Mouse (Mus musculus): Measurements from ENCODE around the gene Slc39a10. TPM values are rescaled to one million over a fixed set of nuclear protein-coding genes. Genes with fewer than 3 reads are reported as not detected.

Slc39a10 gene
- 49.4 TPM for polyA plus RNA-seq (2021)

- DNase-seq (ENCODE audit: low read depth, low spot score) (no peak), ATAC-seq (no peak)
- ChIA-PET CTCF (no interaction called here), POLR2A (no interaction called here)
- no peaks in the 10 kb centered on the region for H3K27me3 ChIP-seq
- in situ Hi-C loops (cut with MboI; ENCODE audit: low pct_unique_long_range_greater_than_20kb): no loop called here
- TF ChIP-seq CTCF (IDR thresholded peaks at IDR 0.05): no peak
These were observed at the start of gene Slc39a10 for GRCm38 (mm10) chr1:46892752-46893151. Gene Slc39a10, minus strand, starts transcription at chr1:46892852.

- no peak for DNase-seq (ENCODE audit: low read depth, low spot score)
- ATAC-seq: no peak
- POLR2A ChIA-PET: no interaction called here
- H3K27me3 ChIP-seq: no peaks in the 10 kb centered on the region
- TF ChIP-seq CTCF (IDR thresholded peaks at IDR 0.05): peak; percentile 60
- in situ Hi-C loops (cut with MboI; ENCODE audit: low pct_unique_long_range_greater_than_20kb): no loop called here
- CTCF ChIA-PET: interaction anchor here (1.2 kb wide), 2 partner anchors 10 to 31 kb away, joined by 3 to 4 read pairs; no protein-coding TSS in a partner anchor
These were observed 46.6 kb upstream of the Slc39a10 start for GRCm38 (mm10) chr1:46939295-46939694.

GRCm38 (mm10) chr1:46937641-46938040, 45.0 kb upstream of the Slc39a10 start:
- DNase-seq (ENCODE audit: low read depth, low spot score): no peak
- ChIA-PET POLR2A (interaction anchor here (0.8 kb wide), 1 partner anchor 29 kb away, joined by 5 read pairs; no protein-coding TSS in a partner anchor), CTCF (interaction anchor here (1.7 to 1.9 kb wide), 2 partner anchors 13 to 87 kb away, joined by 5 read pairs; no protein-coding TSS in a partner anchor)
- ATAC-seq: no peak
- TF ChIP-seq CTCF (IDR thresholded peaks at IDR 0.05): no peak
- in situ Hi-C loops (cut with MboI; ENCODE audit: low pct_unique_long_range_greater_than_20kb): no loop called here
- H3K27me3 ChIP-seq: no peaks in the 10 kb centered on the region

- in situ Hi-C loops (cut with MboI; ENCODE audit: low pct_unique_long_range_greater_than_20kb): no loop called here
- CTCF ChIA-PET: interaction anchor here (1.0 to 2.0 kb wide), 3 partner anchors 8 to 43 kb away, joined by 3 to 6 read pairs (median 3); no protein-coding TSS in a partner anchor
These were observed 34.5 kb upstream of the Slc39a10 start for GRCm38 (mm10) chr1:46927104-46927503.

GRCm38 (mm10) chr1:46926239-46926638, 33.6 kb upstream of the Slc39a10 start:
- ChIA-PET CTCF (interaction anchor here (2.0 kb wide), 1 partner anchor 26 kb away, joined by 6 read pairs; no protein-coding TSS in a partner anchor), POLR2A (no interaction called here)
- DNase-seq (ENCODE audit: low read depth, low spot score): no peak
- ATAC-seq: no peak
- in situ Hi-C loops (cut with MboI; ENCODE audit: low pct_unique_long_range_greater_than_20kb): no loop called here
- no peak for TF ChIP-seq CTCF (IDR thresholded peaks at IDR 0.05)
- no peaks in the 10 kb centered on the region for H3K27me3 ChIP-seq

More at GRCm38 (mm10) chr1:46927104-46927503, 34.5 kb upstream of the Slc39a10 start:
- POLR2A ChIA-PET: no interaction called here
- H3K27me3 ChIP-seq: no peaks in the 10 kb centered on the region
- TF ChIP-seq CTCF (IDR thresholded peaks at IDR 0.05): no peak
- no peak for ATAC-seq
- no peak for DNase-seq (ENCODE audit: low read depth, low spot score)

- ChIA-PET CTCF (interaction anchor here (1.0 to 1.2 kb wide), 2 partner anchors 12 to 75 kb away, joined by 3 to 5 read pairs; no protein-coding TSS in a partner anchor), POLR2A (no interaction called here)
- in situ Hi-C loops (cut with MboI; ENCODE audit: low pct_unique_long_range_greater_than_20kb): loop anchor here (5.0 to 25.0 kb wide), 2 partner anchors 78 to 338 kb away; no protein-coding TSS in a partner anchor
- no peak for ATAC-seq
- no peak for TF ChIP-seq CTCF (IDR thresholded peaks at IDR 0.05)
- DNase-seq (ENCODE audit: low read depth, low spot score): no peak
- peaks cover 3% of the 10 kb centered on the region for H3K27me3 ChIP-seq
These were observed 32.3 kb upstream of the Slc39a10 start for GRCm38 (mm10) chr1:46924992-46925391.

- CTCF ChIA-PET: no interaction called here
- DNase-seq (ENCODE audit: low read depth, low spot score): no peak
- in situ Hi-C loops (cut with MboI; ENCODE audit: low pct_unique_long_range_greater_than_20kb): loop anchor here (5.0 to 25.0 kb wide), 2 partner anchors 76 to 336 kb away; no protein-coding TSS in a partner anchor
- ATAC-seq: no peak
- peaks cover 3% of the 10 kb centered on the region for H3K27me3 ChIP-seq
- TF ChIP-seq CTCF (IDR thresholded peaks at IDR 0.05): no peak
- POLR2A ChIA-PET: no interaction called here
These were observed 30.3 kb upstream of the Slc39a10 start for GRCm38 (mm10) chr1:46922904-46923303.

GRCm38 (mm10) chr1:46921630-46922029, 29.0 kb upstream of the Slc39a10 start:
- TF ChIP-seq CTCF (IDR thresholded peaks at IDR 0.05): no peak
- ChIA-PET POLR2A (no interaction called here), CTCF (no interaction called here)
- in situ Hi-C loops (cut with MboI; ENCODE audit: low pct_unique_long_range_greater_than_20kb): loop anchor here (5.0 to 25.0 kb wide), 2 partner anchors 74 to 334 kb away; no protein-coding TSS in a partner anchor
- no peak for DNase-seq (ENCODE audit: low read depth, low spot score)
- ATAC-seq: no peak
- peaks cover 3% of the 10 kb centered on the region for H3K27me3 ChIP-seq

- peaks cover 3% of the 10 kb centered on the region for H3K27me3 ChIP-seq
- ATAC-seq (no peak), DNase-seq (ENCODE audit: low read depth, low spot score) (no peak)
- TF ChIP-seq CTCF (IDR thresholded peaks at IDR 0.05): no peak
- in situ Hi-C loops (cut with MboI; ENCODE audit: low pct_unique_long_range_greater_than_20kb): loop anchor here (25.0 kb wide), 1 partner anchor 329 kb away; no protein-coding TSS in a partner anchor
- POLR2A ChIA-PET: interaction anchor here (0.6 kb wide), 1 partner anchor 1086 kb away, joined by 3 read pairs; no protein-coding TSS in a partner anchor
- CTCF ChIA-PET: interaction anchor here (1.0 to 3.5 kb wide), 3 partner anchors 10 to 66 kb away, joined by 3 to 10 read pairs (median 3); no protein-coding TSS in a partner anchor
These were observed 23.6 kb upstream of the Slc39a10 start for GRCm38 (mm10) chr1:46916237-46916636.

- TF ChIP-seq CTCF (IDR thresholded peaks at IDR 0.05): peak; percentile 65
- no peaks in the 10 kb centered on the region for H3K27me3 ChIP-seq
- ChIA-PET CTCF (interaction anchor here (0.7 to 1.6 kb wide), 6 partner anchors 8 to 66 kb away, joined by 3 to 6 read pairs (median 4); no protein-coding TSS in a partner anchor), POLR2A (no interaction called here)
- DNase-seq (ENCODE audit: low read depth, low spot score): no peak
- in situ Hi-C loops (cut with MboI; ENCODE audit: low pct_unique_long_range_greater_than_20kb): loop anchor here (25.0 kb wide), 1 partner anchor 327 kb away; no protein-coding TSS in a partner anchor
- no peak for ATAC-seq
These were observed 21.7 kb upstream of the Slc39a10 start for GRCm38 (mm10) chr1:46914349-46914748.

- POLR2A ChIA-PET: interaction anchor here (0.8 kb wide), 1 partner anchor 60 kb away, joined by 4 read pairs; no protein-coding TSS in a partner anchor
- no peaks in the 10 kb centered on the region for H3K27me3 ChIP-seq
- DNase-seq (ENCODE audit: low read depth, low spot score): no peak
- ATAC-seq: peak; percentile 94
- TF ChIP-seq CTCF (IDR thresholded peaks at IDR 0.05): no peak
- CTCF ChIA-PET: interaction anchor here (1.8 kb wide), 1 partner anchor 63 kb away, joined by 7 read pairs; no protein-coding TSS in a partner anchor
- in situ Hi-C loops (cut with MboI; ENCODE audit: low pct_unique_long_range_greater_than_20kb): loop anchor here (25.0 kb wide), 1 partner anchor 325 kb away; no protein-coding TSS in a partner anchor
These were observed 20.0 kb upstream of the Slc39a10 start for GRCm38 (mm10) chr1:46912506-46913156.
